Mouse (Mus musculus): ENCODE results near the gene Ncapd2.

Gene Ncapd2

DNA sequence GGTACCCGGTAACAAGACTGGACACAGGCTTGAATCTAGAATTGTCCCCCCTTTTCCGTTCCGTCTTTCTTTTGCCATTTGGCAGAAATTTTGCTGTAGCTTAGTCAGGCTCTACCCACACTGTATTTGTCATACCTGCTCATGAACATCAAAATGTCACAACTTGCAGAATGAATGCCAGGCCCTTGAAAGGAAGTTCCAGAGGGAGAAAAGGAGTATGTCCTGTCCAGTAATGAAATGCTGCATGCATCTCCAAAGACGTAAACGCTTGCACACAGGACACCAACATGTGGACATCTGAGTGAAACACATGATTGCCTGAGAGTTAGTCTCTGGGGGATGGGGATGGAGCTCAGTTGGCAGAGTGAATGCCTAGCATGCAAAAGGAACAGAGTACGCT lies 22.2 kb upstream of the Ncapd2 start:
- DNase-seq (ENCODE audit: low spot score): no peak

DNA sequence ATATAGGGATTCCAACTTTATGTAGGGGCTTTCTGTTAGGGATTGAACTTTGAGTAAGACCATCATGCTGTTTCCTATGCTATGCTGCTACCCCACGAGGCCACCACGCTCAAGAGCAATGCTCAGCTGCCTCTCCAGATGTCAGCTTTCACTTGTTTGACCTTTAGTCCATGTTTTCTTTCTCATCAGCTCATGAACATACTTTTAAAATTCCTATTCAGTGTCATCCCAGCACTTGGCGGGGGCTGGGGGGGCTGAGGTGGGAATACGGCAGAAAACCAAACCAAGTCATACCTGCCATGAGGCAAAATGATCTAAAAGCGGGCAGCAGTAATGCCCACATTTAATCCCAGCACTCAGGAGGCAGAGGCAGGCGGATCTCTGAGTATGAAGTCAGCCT lies 21.6 kb upstream of the Ncapd2 start:
- DNase-seq (ENCODE audit: low spot score): no peak

DNA sequence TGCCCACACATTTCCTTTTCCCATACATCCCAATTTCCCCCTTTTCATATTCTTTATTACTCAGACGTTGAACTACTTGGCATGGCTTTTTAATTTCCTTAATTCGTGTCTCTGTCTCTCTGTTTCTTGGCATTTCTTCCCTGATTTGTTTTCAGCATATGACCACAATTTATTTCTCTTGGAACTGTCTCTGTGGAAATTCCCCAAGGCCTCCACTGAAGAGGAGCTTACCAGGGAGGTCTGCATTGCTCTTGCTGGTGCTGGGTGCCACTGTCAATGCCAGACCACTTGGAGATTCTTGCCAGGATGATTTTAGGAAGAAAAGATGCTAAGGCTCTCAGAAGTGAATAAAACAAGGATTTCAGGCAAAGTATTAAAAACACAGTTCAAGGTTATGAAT lies 21.1 kb upstream of the Ncapd2 start:
- no peak for DNase-seq (ENCODE audit: low spot score)

DNA sequence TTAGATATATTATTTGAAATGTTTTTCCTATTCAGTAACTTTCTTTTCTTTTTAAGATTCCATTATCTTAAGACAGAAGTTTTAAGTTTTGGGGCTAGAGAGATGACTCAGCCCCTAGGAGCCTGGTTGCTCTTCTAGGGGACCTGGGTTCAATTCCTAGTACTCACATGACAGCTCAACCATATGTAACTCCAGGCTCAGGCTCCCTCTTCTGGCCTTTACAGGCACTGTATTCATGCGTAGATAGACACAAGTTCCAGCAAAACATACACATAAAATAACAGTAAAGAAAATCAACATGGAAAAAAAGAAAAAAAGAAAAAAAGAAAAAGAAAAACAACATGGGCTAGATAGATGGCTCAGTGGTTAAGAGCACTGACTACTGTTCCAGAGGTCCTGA lies 18.9 kb upstream of the Ncapd2 start:
- DNase-seq (ENCODE audit: low spot score): no peak

DNA sequence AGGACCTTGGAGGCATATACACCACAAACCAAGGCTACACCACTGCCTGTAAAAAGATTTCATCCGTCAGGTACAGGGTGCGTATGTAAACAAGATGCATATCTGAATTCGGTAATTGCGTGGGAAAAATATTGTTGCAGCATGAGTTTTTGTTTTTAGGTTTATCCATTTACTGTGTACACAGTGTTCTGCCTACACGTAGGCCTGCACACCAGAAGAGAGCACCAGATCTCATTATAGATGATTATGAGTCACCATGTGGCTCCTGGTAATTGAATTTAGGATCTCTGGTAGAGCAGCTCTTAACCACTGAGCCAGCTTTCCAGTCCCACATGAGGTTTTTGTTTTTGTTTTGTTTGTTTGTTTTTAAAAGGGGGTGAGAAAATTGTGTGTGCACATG lies 5.7 kb upstream of the Ncapd2 start:
- no peak for DNase-seq (ENCODE audit: low spot score)

DNA sequence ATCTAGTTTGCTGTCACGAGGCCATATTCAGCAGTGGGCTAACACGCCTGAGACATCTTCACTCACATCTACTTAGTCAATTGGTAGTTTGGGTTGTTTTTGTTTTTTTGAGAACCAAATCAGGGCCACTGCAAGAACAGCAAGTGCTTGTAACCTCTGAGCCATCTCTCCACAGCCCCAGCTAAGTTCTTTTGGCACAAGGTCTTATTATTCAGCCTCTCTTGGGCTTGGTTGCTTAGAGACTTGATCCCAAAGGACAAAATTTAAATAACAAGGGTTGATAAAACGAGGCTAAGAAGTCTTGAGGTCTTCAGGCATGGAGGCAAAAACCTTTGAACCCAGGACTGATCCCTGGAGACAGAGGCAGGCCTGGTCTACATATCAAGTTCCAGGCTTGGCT lies 4.8 kb upstream of the Ncapd2 start:
- DNase-seq (ENCODE audit: low spot score): no peak

DNA sequence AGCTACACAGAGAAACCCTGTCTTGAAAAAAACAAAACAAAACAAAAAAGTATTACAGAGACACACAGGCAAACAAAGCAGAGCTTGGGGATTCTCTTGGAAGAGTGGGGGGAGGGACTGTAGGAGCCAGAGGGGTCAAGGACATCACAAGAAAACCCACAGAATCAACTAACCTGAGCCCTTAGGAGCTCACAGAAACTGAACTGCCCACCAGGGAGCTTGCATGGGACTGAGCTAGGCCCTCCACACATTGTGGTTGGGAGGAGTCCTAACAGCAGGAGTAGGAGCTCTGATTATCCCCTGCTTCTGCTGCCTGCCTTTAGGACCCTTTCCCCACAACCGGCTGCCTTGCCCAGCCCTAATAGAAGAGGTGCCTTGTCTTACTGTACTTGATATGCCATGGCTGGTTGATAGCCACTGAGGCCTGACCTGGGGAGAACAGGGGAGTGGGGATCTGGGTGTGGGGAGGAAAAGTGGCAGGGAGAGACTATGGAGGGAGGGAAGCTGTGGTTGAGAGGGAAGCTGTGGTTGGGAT lies 4.1 kb upstream of the Ncapd2 start:
- no peak for DNase-seq (ENCODE audit: low spot score)

DNA sequence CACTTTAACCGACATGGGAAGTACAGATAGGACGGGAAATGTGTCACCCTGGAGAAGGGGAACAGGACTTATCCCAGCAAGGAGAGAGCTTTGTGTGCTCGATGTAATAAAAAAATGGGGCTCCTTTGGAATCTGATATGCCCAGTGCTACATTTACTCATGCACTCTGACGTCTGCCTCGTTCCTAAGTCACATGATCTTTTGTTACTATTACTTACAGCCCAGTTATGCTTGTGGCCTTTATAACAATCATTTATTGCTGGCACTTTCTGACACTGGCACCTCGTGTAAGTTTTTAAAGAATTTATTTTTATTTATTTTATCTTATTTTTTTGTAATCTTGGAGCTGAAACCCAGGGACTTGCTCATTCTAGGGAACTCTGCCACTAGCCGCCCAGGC lies 1.9 kb upstream of the Ncapd2 start:
- no peak for DNase-seq (ENCODE audit: low spot score)

DNA sequence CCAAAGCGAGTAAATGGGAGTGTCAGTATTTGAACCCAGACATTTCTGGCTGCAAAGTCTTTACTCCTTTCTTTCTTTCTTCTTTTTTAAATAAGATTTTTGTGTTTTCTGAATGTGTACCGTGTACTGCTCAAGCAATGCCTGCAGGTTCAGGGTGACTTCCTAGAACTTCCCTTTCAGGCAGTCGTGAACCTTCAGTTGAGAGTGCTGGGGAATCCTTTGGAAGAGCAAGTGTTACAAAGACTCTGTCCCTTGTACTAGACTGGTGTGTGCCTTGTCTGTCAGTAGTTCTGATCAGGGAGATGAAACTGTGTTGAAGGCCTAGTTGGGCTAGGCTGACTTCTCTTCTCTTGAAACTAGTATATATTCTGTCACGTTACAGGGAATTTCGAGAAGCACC lies 1.3 kb upstream of the Ncapd2 start:
- no peak for DNase-seq (ENCODE audit: low spot score)

DNA sequence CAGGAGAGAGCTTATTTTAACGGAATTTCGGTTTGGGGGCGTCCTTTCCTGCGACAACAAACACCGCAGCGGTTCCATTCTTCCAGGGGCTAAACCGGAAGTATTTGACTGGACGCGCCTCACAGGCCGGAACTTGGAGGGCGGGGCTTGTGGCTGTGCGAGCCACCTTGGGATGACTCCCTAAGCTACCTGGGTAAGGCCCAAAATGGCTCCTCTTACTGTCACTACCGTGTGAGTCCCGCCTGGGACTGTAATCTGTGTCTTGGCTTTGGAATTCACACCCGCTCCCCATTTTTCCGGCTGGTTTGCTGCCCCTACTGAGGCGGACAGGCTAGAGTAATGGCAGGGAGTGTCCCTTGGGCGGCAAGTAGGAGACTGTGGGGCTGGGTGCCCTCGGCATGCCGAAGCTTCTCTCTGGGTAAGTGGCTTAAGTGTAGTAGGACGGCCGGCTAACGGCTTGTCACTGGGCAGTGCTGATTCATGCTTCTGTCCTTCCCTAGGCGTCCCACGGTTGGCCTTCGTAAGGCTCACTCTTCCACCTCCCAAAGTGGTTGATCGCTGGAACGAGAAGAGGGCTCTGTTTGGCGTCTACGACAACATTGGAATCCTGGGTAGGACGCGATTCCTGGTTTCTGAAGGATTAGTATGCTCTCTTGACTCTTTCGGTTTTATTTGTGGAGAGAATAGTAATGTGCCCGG lies 664 bp upstream of the Ncapd2 start:
- peak; percentile 89 for DNase-seq (ENCODE audit: low spot score)

DNA sequence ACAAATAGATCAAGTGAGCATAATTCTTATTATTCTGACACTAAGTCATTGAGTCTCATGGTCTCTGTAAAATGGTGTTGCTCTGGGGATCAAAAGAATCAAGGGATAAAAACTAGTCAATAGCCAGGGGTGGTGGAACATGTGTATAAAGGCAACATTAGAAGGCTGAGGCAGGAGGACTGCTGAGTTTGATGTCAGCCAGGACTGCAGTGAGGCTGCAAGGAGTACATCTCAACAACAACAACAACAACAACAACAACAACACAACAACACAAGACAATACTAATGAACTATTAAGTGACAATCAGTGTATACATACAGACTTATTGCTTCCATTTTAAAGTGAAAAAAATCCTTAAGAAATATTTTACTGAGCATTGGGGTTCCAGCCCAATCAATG lies 685 bp downstream of the Ncapd2 start:
- no peak for DNase-seq (ENCODE audit: low spot score)

DNA sequence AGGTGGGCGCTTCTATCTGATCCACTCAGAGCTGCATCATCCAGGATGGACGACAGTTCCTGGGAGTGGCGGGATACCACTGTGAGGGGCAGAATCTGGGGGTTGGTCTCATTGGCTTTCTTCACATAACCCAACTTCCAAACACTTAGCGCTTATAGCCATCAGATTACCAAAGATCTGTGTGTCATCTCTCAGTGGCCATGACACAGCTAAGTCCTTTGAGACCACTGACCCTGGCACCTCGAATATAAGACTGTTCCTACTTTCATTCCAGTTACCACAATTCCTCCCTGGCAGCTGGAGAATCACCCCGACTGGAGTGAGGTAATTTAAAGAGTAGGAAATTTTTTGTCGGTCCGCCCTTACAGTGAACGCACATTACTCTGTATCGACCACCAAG lies 5.3 kb downstream of the Ncapd2 start:
- DNase-seq (ENCODE audit: low spot score): no peak

DNA sequence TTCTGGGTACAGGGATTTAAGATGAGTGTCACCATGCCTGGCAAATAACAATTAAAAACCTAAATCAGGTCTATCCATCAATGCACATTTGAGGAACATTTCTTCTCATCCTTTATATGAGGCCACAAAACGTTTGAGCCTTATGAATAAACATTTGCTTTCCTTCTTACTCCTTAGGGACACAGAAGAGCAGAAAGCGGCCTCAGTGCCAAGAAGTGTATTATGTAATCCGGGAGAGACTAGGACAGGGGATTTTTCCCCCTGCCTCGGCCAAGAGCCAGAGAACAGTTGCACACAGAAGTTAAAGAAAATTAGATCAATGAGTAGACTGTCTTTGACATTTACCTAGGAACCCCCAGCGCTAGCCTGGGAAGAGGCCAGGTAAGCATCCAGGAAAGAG lies 9.4 kb downstream of the Ncapd2 start:
- DNase-seq (ENCODE audit: low spot score): no peak

DNA sequence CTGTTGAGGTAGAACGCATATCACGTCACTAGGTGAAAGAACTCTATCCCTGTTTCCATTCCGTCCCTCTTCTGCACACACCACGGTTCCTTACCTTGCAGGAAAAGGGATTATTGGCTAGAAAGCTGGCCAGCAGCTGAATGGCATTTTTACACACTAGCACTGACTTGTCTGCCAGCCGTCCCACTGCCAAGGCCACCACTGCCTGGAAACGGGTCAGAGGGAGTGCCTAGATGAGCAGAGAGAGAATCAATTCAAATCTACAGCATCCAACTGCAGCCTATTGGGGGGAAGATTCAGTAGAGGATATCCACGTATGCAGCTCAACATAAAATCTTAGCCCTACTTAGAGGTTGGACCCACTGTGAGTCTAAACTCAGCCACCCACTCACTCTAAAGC lies 11.9 kb downstream of the Ncapd2 start:
- no peak for DNase-seq (ENCODE audit: low spot score)

DNA sequence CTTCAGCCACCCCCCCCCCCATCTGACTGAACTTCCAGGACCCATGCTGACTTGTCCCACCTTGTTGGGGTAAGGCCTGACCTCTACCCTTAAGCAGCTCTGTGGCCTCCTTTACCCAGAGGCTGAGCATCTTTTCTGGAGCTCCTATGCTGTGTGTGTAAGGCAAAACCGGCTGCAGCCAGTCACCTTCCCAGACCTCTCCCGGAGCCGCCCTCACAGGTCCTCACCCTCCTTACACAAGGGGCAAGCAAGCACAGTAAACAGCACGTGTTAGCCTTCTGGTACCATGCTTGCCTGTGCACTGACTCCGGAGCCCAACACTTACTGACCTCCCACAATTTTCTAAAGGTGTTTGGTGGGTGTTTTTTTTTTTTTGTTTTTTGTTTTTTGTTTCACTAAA lies 16.0 kb downstream of the Ncapd2 start:
- no peak for DNase-seq (ENCODE audit: low spot score)

DNA sequence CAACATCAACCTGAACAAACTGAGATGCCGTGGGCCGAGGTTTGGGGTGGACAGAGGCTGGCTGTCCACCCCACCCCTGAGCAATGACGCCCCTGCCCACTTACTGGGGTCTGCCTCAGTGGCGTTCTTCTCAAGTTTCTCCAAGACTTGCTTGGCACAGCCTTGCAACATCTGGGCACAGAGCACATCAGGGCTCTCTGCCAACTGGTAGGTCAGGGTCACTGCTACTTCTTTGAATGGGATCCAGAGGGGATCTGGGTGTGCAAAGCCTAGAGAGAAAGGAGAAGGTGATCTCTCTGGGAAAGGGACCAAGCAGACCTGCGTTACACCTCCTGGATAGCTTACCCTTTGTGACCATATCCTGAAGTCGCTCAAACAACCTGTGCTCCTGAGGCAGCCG lies 18.2 kb downstream of the Ncapd2 start:
- DNase-seq (ENCODE audit: low spot score): no peak

DNA sequence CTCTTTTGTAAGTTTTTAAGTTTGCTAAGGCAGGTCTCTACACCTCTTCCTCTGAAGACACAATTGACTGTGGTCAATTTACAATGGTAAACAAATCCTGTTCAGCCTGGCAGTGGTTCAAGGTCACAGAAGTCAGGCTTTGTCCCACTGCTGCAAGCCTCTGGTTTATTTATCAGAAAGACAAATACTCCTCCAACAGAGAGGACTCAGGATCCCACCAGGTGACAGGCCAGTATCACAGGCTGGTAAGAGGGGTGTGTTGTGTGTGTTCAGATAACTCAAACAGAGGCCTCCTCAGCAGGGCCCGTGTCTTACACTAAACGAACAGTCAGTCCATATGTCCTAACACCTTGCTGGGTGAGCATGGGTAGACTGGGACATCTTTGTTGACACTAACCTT lies 19.0 kb downstream of the Ncapd2 start:
- DNase-seq (ENCODE audit: low spot score): no peak

DNA sequence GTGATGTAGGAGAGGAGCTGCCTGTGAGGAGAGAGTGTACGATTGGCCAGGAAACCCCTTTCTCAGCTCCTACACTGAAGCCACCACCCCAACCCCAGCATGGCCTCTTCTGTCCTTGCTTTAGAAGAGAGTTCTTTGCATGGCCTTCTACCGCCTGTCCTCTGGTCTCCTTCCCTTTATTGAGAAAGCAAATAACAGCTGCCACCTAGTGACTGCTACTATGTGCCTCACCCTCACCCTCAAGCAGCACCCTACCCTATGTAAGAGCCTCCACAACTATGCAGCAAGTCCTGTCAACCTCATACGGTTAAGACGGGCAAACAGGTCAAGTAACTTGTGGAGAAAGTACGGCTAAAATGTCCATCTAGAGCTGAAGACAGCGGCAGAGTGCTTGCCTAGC lies 21.3 kb downstream of the Ncapd2 start:
- DNase-seq (ENCODE audit: low spot score): no peak

DNA sequence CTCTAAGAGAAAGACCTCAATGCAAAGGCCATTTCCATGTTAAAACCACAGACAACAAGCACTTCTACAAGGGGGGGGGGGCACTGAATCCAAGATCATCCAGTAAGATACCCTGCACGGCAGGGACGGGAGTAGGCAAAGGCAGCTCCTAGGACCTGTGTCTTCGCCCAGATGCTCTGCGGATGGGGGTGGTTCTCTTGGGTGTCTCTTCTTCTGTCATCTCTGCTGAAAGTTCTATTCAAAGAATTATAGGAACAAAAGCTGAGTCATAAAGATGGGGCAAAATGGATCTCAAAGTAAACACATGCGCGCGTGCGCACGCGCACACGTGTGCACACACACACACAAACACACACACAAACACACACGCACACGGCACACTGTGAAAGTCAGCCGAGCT lies 23.4 kb downstream of the Ncapd2 start:
- DNase-seq (ENCODE audit: low spot score): no peak

DNA sequence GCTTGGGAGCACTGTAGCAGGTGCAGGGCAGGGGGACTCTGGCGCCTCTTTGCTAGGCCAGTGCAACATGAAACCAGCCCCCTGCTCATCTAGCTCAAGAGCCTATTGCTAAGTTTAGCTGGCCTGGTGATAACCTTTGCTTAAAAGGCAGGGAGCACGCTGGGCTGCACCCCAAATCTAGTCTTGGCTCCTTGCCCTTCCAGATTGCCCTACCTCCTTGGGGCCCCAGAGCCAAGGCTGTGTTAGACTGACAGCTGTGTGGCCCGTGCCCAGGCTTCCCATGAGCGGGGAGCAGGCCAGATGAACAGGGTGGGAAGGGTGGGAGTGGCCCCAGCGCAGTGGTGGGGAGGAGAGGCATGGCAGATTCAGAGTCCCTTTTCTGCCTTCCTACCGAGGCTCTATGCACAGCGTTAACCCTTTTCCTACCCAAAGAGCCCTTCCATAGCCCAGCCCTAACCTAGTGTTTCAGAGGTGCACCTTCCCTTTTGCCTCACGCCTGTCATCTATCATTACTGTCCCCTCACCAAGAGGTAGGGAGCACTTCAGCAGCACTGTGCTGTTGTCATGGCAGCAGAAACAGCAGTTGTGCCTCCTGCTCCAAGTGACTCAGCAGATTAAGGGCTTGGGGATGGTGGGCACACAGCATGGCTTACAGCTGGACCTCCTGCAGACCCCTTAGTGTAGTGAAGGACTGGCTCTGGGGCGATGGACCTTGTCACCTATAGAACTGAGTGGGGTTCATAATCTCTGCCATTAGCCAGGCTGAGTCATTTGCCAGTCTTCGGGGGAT lies 24.4 kb downstream of the Ncapd2 start:
- peak; percentile 29 for DNase-seq (ENCODE audit: low spot score)

DNA sequence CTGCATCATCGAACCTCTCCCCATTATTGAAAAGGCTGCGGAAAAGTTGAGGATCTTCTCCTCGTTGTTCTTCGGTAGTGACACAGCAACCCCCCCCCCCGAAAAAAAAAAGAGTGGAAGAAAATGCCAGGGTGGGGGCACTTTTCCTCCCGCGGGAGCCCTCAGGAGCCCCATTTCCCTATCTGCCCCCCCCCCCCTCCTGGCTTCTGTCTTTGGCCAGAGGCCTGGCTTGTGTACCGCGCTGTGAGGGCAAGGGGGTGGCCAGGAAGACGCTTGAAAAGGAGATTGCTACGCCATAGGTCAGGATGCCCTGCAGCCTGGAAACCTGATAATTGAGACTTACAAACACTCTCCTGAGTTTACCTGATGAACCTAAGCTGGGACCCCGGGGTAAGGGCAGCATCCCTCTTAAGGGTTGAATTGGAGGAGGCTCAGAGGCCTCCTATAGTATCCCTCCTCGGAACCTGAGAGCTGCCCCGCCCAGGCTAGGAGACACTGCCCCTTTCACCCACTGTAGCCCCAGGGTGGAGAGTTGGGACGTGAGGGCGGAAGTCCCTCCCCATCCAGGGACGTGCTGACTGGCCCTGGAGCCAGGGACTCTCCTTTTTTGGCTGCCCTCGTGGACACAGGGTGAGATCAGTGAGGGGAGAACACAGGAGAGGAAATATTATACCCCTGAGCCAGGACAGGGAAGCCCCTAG lies 25.3 kb downstream of the Ncapd2 start, which contains the start of gene Gapdh:
TSS of gene Gapdh (minus strand) at position 417 of the 701 bp plus-strand sequence.
- peak; percentile 72 for DNase-seq (ENCODE audit: low spot score)

DNA sequence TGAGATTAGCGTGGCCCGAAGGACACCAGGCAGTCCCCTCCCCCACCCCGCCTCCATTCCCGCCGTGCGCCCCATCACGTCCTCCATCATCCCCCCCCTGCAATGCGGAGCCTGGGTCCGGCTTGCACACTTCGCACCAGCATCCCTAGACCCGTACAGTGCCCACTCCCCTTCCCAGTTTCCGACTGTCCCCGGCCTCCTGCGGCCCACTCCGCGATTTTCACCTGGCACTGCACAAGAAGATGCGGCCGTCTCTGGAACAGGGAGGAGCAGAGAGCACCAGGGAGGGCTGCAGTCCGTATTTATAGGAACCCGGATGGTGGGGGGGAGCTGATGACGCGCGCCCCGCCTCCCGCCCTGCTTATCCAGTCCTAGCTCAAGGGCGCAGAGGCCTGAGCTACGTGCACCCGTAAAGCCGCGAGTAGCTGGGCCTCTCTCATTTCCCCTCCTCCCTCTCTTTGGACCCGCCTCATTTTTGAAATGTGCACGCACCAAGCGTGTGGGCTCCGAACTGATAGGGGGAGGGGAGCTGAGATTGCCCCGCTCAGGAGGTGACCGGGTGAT lies 26.1 kb downstream of the Ncapd2 start:
- peak; percentile 92 for DNase-seq (ENCODE audit: low spot score)

Measured in urinary bladder, postnatal 25 days (tissue).